Mouse (Mus musculus) adrenal gland, postnatal 14 days (tissue): ENCODE results near the gene Celf2. TPM values are rescaled to one million over a fixed set of nuclear protein-coding genes. Genes with fewer than 3 reads are reported as not detected.

Experiments used
- DNase-seq: peaks from one replicate; pipeline ENCODE4 v3.0.0; 2021; ENCODE audit warnings: mixed read lengths
- total RNA-seq: library from RNA; stranded (reverse); gene quantifications from 2 replicates; pipeline ENCODE4 v1.2.3, GENCODE M21; 2021

Celf2 gene
- total RNA-seq, 1 experiment from 2014 or later: 64.1 TPM

DNA sequence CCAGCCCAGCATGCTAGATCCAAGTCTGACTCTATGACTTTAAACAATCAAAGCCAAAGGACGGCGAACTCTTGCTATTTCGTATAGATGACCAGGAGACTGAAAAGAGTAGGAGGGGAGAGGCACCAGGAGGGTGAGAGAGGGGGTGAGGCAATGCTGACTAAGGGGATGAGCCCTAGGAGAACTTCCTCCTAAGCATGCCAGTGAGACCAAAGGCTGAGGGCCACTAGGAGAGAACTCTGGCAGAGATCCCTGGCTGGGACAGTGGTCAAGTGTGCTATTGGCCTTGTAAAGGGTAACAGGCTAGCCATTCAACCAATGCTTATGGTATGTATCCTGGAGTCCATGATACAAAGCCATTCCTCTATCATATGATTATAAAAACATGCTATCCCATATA lies 778.5 kb downstream of the Celf2 start:
- DNase-seq: peak; percentile 31

- DNase-seq: peak; percentile 32
These were observed 779.4 kb downstream of the Celf2 start for GRCm38 (mm10) chr2:6729984-6730383.

DNA sequence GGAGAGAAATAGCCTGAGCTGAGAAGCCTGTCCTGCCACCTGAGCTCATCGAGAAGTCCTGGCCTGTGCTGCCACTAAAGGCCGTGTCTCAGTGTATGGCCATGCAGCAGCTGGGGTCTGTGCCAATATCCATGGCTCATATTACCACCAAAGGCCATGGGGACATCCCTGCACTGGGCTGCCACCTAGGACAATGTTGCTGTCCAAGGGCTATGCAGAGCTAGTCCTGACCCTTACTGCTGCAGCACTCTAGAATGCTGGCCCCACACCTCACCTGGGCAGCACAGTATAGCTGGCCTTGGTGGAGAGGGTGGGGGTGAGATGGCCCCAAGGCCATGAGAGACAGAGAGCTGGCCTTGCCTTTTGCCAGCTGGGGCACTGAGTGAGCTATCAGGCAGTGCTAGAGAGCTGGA lies 780.5 kb downstream of the Celf2 start:
- DNase-seq: peak; percentile 33

DNA sequence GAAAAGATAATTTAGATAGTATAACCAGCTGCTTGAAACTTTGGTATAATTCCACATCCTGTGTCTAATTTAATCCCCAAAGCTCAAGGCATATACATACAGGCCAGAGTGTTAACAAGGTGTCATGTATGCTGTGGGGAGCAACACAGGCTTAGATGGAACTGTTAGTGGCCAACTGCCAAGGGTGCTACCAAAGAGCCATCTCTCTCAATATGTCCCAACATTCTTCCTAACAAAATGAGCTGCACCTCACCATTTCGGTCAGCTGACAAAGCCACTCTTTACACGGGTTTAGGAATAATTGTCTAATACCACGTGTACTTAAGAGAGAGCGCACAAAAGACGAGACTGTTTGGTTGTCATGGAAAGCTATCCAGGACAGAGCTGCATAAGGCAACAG lies 782.0 kb downstream of the Celf2 start:
- no peak for DNase-seq

DNA sequence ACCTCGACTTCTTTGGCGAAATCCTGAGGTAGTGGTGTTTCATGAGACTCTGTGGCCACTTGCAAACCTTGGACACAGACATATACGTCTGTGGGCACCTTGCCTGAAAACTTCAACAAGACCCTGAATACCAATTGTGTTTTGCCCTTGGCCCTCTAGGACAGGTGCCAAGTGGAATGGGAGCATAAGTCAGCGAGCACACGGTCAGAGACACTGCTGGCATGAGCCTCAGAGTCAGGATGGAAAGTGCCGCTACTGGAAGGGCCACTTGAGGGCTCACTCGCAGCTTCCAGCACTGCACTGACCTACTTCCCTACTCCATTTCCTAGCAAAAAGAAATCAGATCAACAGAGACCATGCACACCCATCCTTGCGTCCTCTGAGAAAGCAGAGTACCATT lies 783.3 kb downstream of the Celf2 start:
- peak; percentile 69 for DNase-seq

DNA sequence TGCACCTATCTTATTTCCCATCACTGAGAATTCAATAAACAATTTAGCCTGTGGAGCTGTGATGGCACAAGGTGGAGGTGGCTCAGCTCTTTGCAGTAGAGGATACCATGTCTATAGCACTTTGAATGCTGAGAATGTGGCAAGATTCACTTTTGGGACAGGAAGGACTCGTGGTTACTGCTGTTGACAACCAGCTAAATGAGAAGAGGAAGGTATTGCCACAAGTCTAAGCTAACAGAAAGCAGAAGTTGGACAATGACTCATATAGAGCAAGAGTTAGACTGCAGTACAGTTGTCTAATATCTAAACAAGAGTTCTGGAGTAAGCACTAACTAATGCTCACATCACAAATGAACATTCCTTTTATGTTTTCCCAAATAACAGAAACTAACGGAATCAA lies 785.8 kb downstream of the Celf2 start:
- DNase-seq: no peak

- peak; percentile 28 for DNase-seq
These were observed 787.6 kb downstream of the Celf2 start for GRCm38 (mm10) chr2:6721460-6722401.

- peak; percentile 27 for DNase-seq
These were observed 788.5 kb downstream of the Celf2 start for GRCm38 (mm10) chr2:6720753-6721459.

- no peak for DNase-seq
These were observed 790.5 kb downstream of the Celf2 start for GRCm38 (mm10) chr2:6718864-6719263.

GRCm38 (mm10) chr2:6717953-6718352 lies 791.4 kb downstream of the Celf2 start:
- no peak for DNase-seq

- no peak for DNase-seq
These were observed 793.8 kb downstream of the Celf2 start for GRCm38 (mm10) chr2:6715562-6715961.

DNA sequence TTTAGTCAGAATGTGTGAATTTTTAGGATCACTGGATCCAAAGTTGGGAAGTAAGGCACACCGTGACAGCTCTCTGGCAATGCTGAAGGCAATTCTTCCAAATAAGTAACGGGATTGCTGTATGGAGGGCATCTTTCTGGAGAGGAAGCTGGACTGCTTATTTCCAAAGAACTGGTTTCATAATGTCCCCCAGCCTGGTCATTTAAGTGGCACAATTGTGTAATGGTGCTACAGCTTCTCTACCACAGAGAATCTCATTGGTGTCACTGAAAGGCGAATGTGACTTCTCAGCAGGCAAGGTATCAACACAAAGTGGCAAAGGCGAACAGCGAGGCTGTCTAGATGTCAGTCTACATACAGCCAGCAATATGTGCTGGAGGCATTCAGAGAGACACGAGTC lies 795.8 kb downstream of the Celf2 start:
- no peak for DNase-seq

GRCm38 (mm10) chr2:6710687-6711430 lies 798.5 kb downstream of the Celf2 start:
- no peak for DNase-seq

- DNase-seq: no peak
These were observed 801.3 kb downstream of the Celf2 start for GRCm38 (mm10) chr2:6707959-6708519.

- DNase-seq: peak; percentile 21
These were observed 802.1 kb downstream of the Celf2 start for GRCm38 (mm10) chr2:6707276-6707675.

GRCm38 (mm10) chr2:6705929-6706739 lies 803.2 kb downstream of the Celf2 start:
- DNase-seq: no peak

DNA sequence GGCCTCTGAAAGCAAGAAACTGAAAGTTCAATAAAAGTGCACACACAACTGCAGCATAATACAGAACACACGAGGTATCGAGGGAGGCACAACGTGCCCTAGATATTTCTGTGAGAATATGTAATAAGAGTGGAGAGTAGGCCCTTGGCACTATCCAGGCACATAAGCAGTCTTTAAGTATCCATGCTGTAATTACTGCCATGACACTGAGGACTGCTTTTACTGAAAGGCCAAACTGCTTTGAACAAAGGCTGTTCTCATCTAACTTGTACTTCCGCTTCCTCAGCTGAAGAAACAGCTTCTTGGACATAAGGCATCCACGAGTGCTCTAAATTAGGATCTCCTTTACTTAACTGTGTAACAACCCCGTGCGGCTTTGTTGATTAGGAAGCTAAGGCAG lies 803.9 kb downstream of the Celf2 start:
- no peak for DNase-seq

DNA sequence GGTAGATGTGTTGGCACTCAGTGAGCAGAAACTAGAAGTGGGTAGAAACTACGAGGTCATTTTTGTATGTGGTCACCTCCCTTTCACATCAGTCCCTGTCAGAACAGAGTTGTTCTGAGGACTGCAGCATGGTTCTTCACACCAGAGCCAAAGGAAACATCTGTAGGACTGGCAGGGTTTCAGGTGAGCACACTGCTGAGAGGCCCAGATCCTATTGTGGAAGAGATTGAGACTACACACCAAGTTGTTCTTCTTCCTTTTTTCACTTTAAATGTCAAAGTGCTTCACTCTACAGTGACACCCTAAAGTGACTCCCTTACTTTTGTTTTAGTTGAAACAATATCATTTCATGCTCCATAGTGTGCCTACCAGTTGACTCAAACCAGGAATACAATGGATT lies 804.6 kb downstream of the Celf2 start:
- no peak for DNase-seq

GRCm38 (mm10) chr2:6704342-6704741 lies 805.0 kb downstream of the Celf2 start:
- no peak for DNase-seq

DNA sequence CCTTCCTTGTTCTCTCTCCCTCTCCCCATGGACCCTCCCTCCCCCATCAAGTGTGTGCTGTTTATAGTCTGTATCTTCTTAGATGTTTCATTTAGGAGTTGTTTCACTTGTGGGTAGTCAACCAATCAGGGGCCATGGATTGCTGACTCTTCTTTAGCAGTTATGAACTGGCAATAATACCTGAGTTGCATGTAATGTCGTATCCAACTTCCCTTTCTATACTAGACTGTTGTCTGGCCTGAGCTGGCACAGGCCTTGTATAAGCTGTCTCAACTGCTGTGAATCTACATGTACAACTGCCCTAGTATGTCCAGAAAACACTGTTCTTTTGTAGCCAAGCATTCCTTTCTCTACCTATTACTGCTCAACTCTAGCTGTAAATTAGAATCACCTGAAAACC lies 813.0 kb downstream of the Celf2 start:
- DNase-seq: no peak

DNA sequence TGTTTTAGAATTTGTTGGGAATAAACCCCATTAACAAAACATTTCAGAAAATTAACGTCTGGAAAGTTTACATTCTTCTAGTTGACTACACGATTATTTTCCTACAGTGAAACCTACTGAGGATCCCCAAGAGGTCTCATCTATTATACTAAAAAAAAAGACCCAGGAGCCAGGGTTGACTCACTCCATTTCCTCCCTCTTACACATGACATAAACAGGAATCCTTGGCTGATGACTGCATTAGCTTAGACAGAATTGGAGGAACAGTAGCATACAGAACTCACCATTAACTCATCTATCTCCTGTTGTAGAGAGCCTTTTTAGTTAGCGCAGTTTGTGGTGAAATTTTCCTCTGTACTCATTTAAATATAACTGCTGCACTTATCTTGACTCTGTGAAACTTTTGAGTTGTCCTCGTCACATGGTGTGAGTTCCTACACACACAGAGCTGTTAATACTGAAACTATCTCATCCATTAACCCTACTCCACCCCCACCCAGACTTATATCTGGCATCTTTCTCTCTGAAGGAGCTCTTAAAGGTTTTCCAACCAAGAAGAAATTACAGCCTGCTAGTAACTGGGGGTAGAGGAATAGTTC lies 813.9 kb downstream of the Celf2 start:
- no peak for DNase-seq
